Mouse (Mus musculus) embryonic facial prominence, embryonic 13.5 days (tissue): ENCODE data around the gene Ugt1a8. TPM values are rescaled to one million over a fixed set of nuclear protein-coding genes. Genes with fewer than 3 reads are reported as not detected.
A peak's percentile ranks its signal among the peaks of the same experiment; 100 is the strongest.

Source experiments
- ATAC-seq: fragments of 200-750 bp; cut with Nextera tagmentation; 2 replicates; pipeline ENCODE4 v1.8.0; 2017; ENCODE audit warnings: low read depth; ENCODE audit not compliant: insufficient number of reproducible peaks, insufficient read depth, low FRiP score, low TSS enrichment
- H3K27ac ChIP-seq: fragments of 300-500 bp; sonication (generic); 2 replicates; pipeline ENCODE4 v1.5.1; 2015; ENCODE audit warnings: moderate library complexity, mild to moderate bottlenecking, inconsistent platforms
- H3K27me3 ChIP-seq: fragments of 300-500 bp; sonication (generic); 2 replicates; pipeline ENCODE4 v1.6.1; 2015; ENCODE audit warnings: mild to moderate bottlenecking, inconsistent platforms
- H3K36me3 ChIP-seq: fragments of 300-500 bp; sonication (generic); 2 replicates; pipeline ENCODE4 v1.6.1; 2015; ENCODE audit warnings: mild to moderate bottlenecking, inconsistent platforms
- H3K4me1 ChIP-seq: fragments of 300-500 bp; sonication (generic); 2 replicates; pipeline ENCODE4 v1.6.1; 2015; ENCODE audit warnings: inconsistent platforms
- H3K4me2 ChIP-seq: fragments of 300-500 bp; sonication (generic); 2 replicates; pipeline ENCODE4 v1.6.1; 2015; ENCODE audit warnings: moderate library complexity, mild to moderate bottlenecking, inconsistent platforms
- H3K4me3 ChIP-seq: fragments of 300-500 bp; sonication (generic); 2 replicates; pipeline ENCODE4 v1.5.1; 2015; ENCODE audit warnings: mild to moderate bottlenecking, inconsistent platforms
- H3K9ac ChIP-seq: fragments of 300-500 bp; sonication (generic); 2 replicates; pipeline ENCODE4 v1.6.1; 2015; ENCODE audit warnings: mild to moderate bottlenecking, inconsistent platforms
- H3K9me3 ChIP-seq: fragments of 300-500 bp; sonication (generic); 2 replicates; pipeline ENCODE4 v1.6.1; 2016; ENCODE audit warnings: inconsistent platforms
- WGBS: fragments of 180-500 bp; shearing (Covaris S2); methylation state at CpG from one replicate; pipeline ENCODE4 v1.1.7; 2015; ENCODE audit warnings: mixed read lengths; 5-methylcytosine and 5-hydroxymethylcytosine counted together
- polyA plus RNA-seq: library from polyadenylated mRNA; unstranded; fragments of >200 nt; fragmentation: Nextera tagmentation; extraction: Ambion mirVana; gene quantifications from 2 replicates; pipeline ENCODE4 v1.2.1, GENCODE M21; 2015

Gene Ugt1a8
- polyA plus RNA-seq, 1 experiment from 2014 or later, result not detected

GRCm38 (mm10) chr1:88233421-88234247 lies 146.0 kb downstream of the Ugt1a8 start:
- Histone ChIP-seq H3K27me3 (no peaks in the 10 kb centered on the region), H3K9me3 (peaks cover 95% of the 10 kb centered on the region), H3K4me3 (no peak overlapping the region), H3K27ac (no peak overlapping the region), H3K36me3 (no peaks in the 10 kb centered on the region), H3K9ac (no peak overlapping the region), H3K4me2 (no peak overlapping the region), H3K4me1 (no peaks in the 10 kb centered on the region)
- 67% methylated on average over 14 of the region's 14 CpGs for WGBS
- ATAC-seq, result no peak

- no peaks in the 10 kb centered on the region for H3K36me3 ChIP-seq
- no peak overlapping the region for H3K27ac ChIP-seq
- H3K4me1 ChIP-seq, result no peaks in the 10 kb centered on the region
- WGBS, result 64% methylated on average over 4 of the region's 4 CpGs
- no peak overlapping the region for H3K4me3 ChIP-seq
- H3K27me3 ChIP-seq, result no peaks in the 10 kb centered on the region
- H3K9ac ChIP-seq, result no peak overlapping the region
- H3K4me2 ChIP-seq, result no peak overlapping the region
- H3K9me3 ChIP-seq, result peaks cover 95% of the 10 kb centered on the region
- ATAC-seq, result no peak
These were observed 146.6 kb downstream of the Ugt1a8 start for GRCm38 (mm10) chr1:88234248-88234610.

GRCm38 (mm10) chr1:88234646-88235045 lies 147.0 kb downstream of the Ugt1a8 start:
- no peak overlapping the region for H3K27ac ChIP-seq
- no peak overlapping the region for H3K4me2 ChIP-seq
- no peak overlapping the region for H3K4me3 ChIP-seq
- H3K4me1 ChIP-seq, result no peaks in the 10 kb centered on the region
- H3K9ac ChIP-seq, result no peak overlapping the region
- no peaks in the 10 kb centered on the region for H3K36me3 ChIP-seq
- no peaks in the 10 kb centered on the region for H3K27me3 ChIP-seq
- ATAC-seq, result no peak
- H3K9me3 ChIP-seq, result peaks cover 95% of the 10 kb centered on the region
- WGBS, result 44% methylated on average over 5 of the region's 5 CpGs

- peak; percentile 4; the same call in 1 of the 2 replicates for ATAC-seq
- Histone ChIP-seq H3K4me3 (no peak overlapping the region), H3K9ac (no peak overlapping the region), H3K4me1 (no peaks in the 10 kb centered on the region), H3K36me3 (no peaks in the 10 kb centered on the region), H3K27ac (no peak overlapping the region), H3K4me2 (no peak overlapping the region), H3K27me3 (no peaks in the 10 kb centered on the region), H3K9me3 (peaks cover 95% of the 10 kb centered on the region)
- WGBS, result 60% methylated on average over 11 of the region's 11 CpGs
These were observed 147.7 kb downstream of the Ugt1a8 start for GRCm38 (mm10) chr1:88235046-88235893.

- WGBS, result 57% methylated on average over 4 of the region's 4 CpGs
- Histone ChIP-seq H3K27me3 (no peaks in the 10 kb centered on the region), H3K4me3 (no peak overlapping the region), H3K9ac (no peak overlapping the region), H3K4me1 (no peaks in the 10 kb centered on the region), H3K9me3 (peaks cover 95% of the 10 kb centered on the region), H3K4me2 (no peak overlapping the region), H3K36me3 (no peaks in the 10 kb centered on the region), H3K27ac (no peak overlapping the region)
- no peak for ATAC-seq
These were observed 148.3 kb downstream of the Ugt1a8 start for GRCm38 (mm10) chr1:88235894-88236415.

- Histone ChIP-seq H3K4me3 (no peak overlapping the region), H3K27ac (no peak overlapping the region), H3K36me3 (no peaks in the 10 kb centered on the region), H3K9ac (no peak overlapping the region), H3K9me3 (peaks cover 92% of the 10 kb centered on the region), H3K4me2 (no peak overlapping the region), H3K4me1 (no peaks in the 10 kb centered on the region), H3K27me3 (no peaks in the 10 kb centered on the region)
- WGBS, result 82% methylated on average over 5 of the region's 5 CpGs
- ATAC-seq, result no peak
These were observed 149.7 kb downstream of the Ugt1a8 start for GRCm38 (mm10) chr1:88237311-88237710.

- no peak for ATAC-seq
These were observed 151.2 kb downstream of the Ugt1a8 start for GRCm38 (mm10) chr1:88238771-88239170.

GRCm38 (mm10) chr1:88240072-88240471 lies 152.5 kb downstream of the Ugt1a8 start:
- H3K9me3 ChIP-seq, result peaks cover 91% of the 10 kb centered on the region
- H3K27ac ChIP-seq, result no peak overlapping the region
- H3K4me3 ChIP-seq, result no peak overlapping the region
- H3K36me3 ChIP-seq, result no peaks in the 10 kb centered on the region
- no peak overlapping the region for H3K4me2 ChIP-seq
- H3K9ac ChIP-seq, result no peak overlapping the region
- H3K4me1 ChIP-seq, result no peaks in the 10 kb centered on the region
- WGBS, result 73% methylated on average over 5 of the region's 5 CpGs
- ATAC-seq, result no peak
- H3K27me3 ChIP-seq, result no peaks in the 10 kb centered on the region

More at GRCm38 (mm10) chr1:88238771-88239170, 151.2 kb downstream of the Ugt1a8 start:
- Histone ChIP-seq H3K9me3 (peaks cover 92% of the 10 kb centered on the region), H3K36me3 (no peaks in the 10 kb centered on the region), H3K4me2 (no peak overlapping the region), H3K4me1 (no peaks in the 10 kb centered on the region), H3K27me3 (no peaks in the 10 kb centered on the region), H3K4me3 (no peak overlapping the region), H3K9ac (no peak overlapping the region), H3K27ac (no peak overlapping the region)
- 76% methylated on average over 6 of the region's 6 CpGs for WGBS

GRCm38 (mm10) chr1:88240579-88240978 lies 153.0 kb downstream of the Ugt1a8 start:
- Histone ChIP-seq H3K9me3 (peaks cover 91% of the 10 kb centered on the region), H3K9ac (no peak overlapping the region), H3K4me3 (no peak overlapping the region), H3K27me3 (no peaks in the 10 kb centered on the region), H3K27ac (no peak overlapping the region), H3K4me1 (no peaks in the 10 kb centered on the region), H3K36me3 (no peaks in the 10 kb centered on the region), H3K4me2 (no peak overlapping the region)
- ATAC-seq, result peak; percentile 13
- 69% methylated on average over 4 of the region's 4 CpGs for WGBS

- H3K4me1 ChIP-seq, result no peaks in the 10 kb centered on the region
- no peak overlapping the region for H3K4me2 ChIP-seq
- peaks cover 92% of the 10 kb centered on the region for H3K9me3 ChIP-seq
- 61% methylated on average over 5 of the region's 5 CpGs for WGBS
- H3K27ac ChIP-seq, result no peak overlapping the region
- no peak overlapping the region for H3K9ac ChIP-seq
- no peak overlapping the region for H3K4me3 ChIP-seq
- ATAC-seq, result no peak
- H3K36me3 ChIP-seq, result no peaks in the 10 kb centered on the region
- no peaks in the 10 kb centered on the region for H3K27me3 ChIP-seq
These were observed 156.2 kb downstream of the Ugt1a8 start for GRCm38 (mm10) chr1:88243861-88244260.

- peaks cover 92% of the 10 kb centered on the region for H3K9me3 ChIP-seq
- ATAC-seq, result no peak
- H3K4me1 ChIP-seq, result no peaks in the 10 kb centered on the region
- no peaks in the 10 kb centered on the region for H3K36me3 ChIP-seq
- H3K9ac ChIP-seq, result no peak overlapping the region
- H3K4me2 ChIP-seq, result no peak overlapping the region
- H3K4me3 ChIP-seq, result no peak overlapping the region
- 77% methylated on average over 6 of the region's 6 CpGs for WGBS
- no peak overlapping the region for H3K27ac ChIP-seq
- no peaks in the 10 kb centered on the region for H3K27me3 ChIP-seq
These were observed 158.3 kb downstream of the Ugt1a8 start for GRCm38 (mm10) chr1:88245881-88246280.
